Mouse (Mus musculus) thymus, adult 2 months (tissue): ENCODE measurements around the gene Aatf. TPM values are rescaled to one million over a fixed set of nuclear protein-coding genes. Genes with fewer than 3 reads are reported as not detected.

ENCODE experiments used
- DNase-seq: peaks from one replicate; pipeline ENCODE4 v3.0.0; 2021
- H3K27ac ChIP-seq: fragments of 200-500 bp; 2 replicates; pipeline ENCODE4 v1.5.1; 2012; ENCODE audit warnings: low read length, control low read depth; ENCODE audit not compliant: control insufficient read depth, insufficient read depth
- H3K27me3 ChIP-seq: fragments of 200-500 bp; 2 replicates; pipeline ENCODE4 v1.6.1; 2012; ENCODE audit warnings: mild to moderate bottlenecking, low read length, moderate library complexity, mixed read lengths; ENCODE audit not compliant: control insufficient read depth, insufficient read depth
- H3K36me3 ChIP-seq: fragments of 200-500 bp; 2 replicates; pipeline ENCODE4 v1.6.1; 2012; ENCODE audit warnings: mild to moderate bottlenecking, low read length, moderate library complexity; ENCODE audit not compliant: control insufficient read depth, insufficient read depth
- H3K4me1 ChIP-seq: fragments of 200-500 bp; replicated peaks from 2 replicates; pipeline ENCODE4 v1.6.1; 2012; ENCODE audit warnings: low read length; ENCODE audit not compliant: control insufficient read depth, insufficient read depth
- H3K4me3 ChIP-seq: fragments of 200-500 bp; 2 replicates; pipeline ENCODE4 v1.5.1; 2012; ENCODE audit warnings: mild to moderate bottlenecking, low read length, control low read depth, moderate library complexity; ENCODE audit not compliant: control insufficient read depth, insufficient read depth
- CTCF ChIP-seq: fragments of 200-500 bp; IDR thresholded peaks from 2 replicates; pipeline ENCODE4 v1.5.1; 2012; ENCODE audit warnings: mild to moderate bottlenecking, control low read depth, low read length, moderate library complexity, borderline replicate concordance; ENCODE audit not compliant: control insufficient read depth, poor library complexity, insufficient read depth; ENCODE audit errors: extremely low read depth
- POLR2A ChIP-seq: fragments of 200-500 bp; IDR thresholded peaks from 2 replicates; pipeline ENCODE4 v1.6.1; 2012; ENCODE audit warnings: mild to moderate bottlenecking, low read length, control low read depth, moderate library complexity; ENCODE audit not compliant: control insufficient read depth, poor library complexity, insufficient read depth; ENCODE audit errors: extremely low read depth
- WGBS: fragments of 180-500 bp; shearing (Covaris S2); methylation state at CpG from one replicate; pipeline ENCODE4 v1.1.7; 2018; 5-methylcytosine and 5-hydroxymethylcytosine counted together
- polyA plus RNA-seq: library from polyadenylated mRNA; depleted of rRNA; stranded (reverse); fragments of >200 nt; gene quantifications from 2 replicates; pipeline ENCODE4 v1.2.3, GENCODE M21; 2012; rRNA removed

Gene Aatf
- polyA plus RNA-seq = 5.6 and 6.9 TPM in 2 replicates

- TF ChIP-seq CTCF (peak; percentile 78; the same call in 1 of the 2 replicates), POLR2A (peak; percentile 67)
- H3K27me3 ChIP-seq = peaks cover 13% of the 10 kb centered on the region
- WGBS = under 1% methylated on average over 80 of the region's 80 CpGs
- no peaks in the 10 kb centered on the region for H3K4me1 ChIP-seq
- H3K36me3 ChIP-seq = peaks cover 4% of the 10 kb centered on the region; the same call in 1 of the 2 replicates
- H3K4me3 ChIP-seq = peak within 1 kb of the TSS; percentile 88
- H3K27ac ChIP-seq = no peak within 1 kb of the TSS
- peak; percentile 97 for DNase-seq
Measured at GRCm38 (mm10) chr11:84513171-84514116, at the start of gene Aatf. TSS of gene Aatf (minus strand) at chr11:84513522.

GRCm38 (mm10) chr11:84562758-84563347 is 49.5 kb upstream of the Aatf start:
- H3K36me3 ChIP-seq = no peaks in the 10 kb centered on the region
- no peak overlapping the region for H3K4me3 ChIP-seq
- 47% methylated on average over 9 of the region's 9 CpGs for WGBS
- TF ChIP-seq POLR2A = no peak
- 0 out of 2 replicates have a peak, but pooled peaks have one; percentile 7 for TF ChIP-seq CTCF
- no peak for DNase-seq
- H3K4me1 ChIP-seq = no peaks in the 10 kb centered on the region
- H3K27ac ChIP-seq = no peak overlapping the region
- H3K27me3 ChIP-seq = no peaks in the 10 kb centered on the region

- no peak for DNase-seq
Measured at GRCm38 (mm10) chr11:84561546-84561945, 48.2 kb upstream of the Aatf start.

GRCm38 (mm10) chr11:84553821-84554450 is 40.6 kb upstream of the Aatf start:
- Histone ChIP-seq H3K4me1 (no peaks in the 10 kb centered on the region), H3K4me3 (no peak overlapping the region), H3K27me3 (no peaks in the 10 kb centered on the region), H3K27ac (no peak overlapping the region), H3K36me3 (no peaks in the 10 kb centered on the region)
- no peak for TF ChIP-seq POLR2A
- TF ChIP-seq CTCF = no peak
- 92% methylated on average over 14 of the region's 14 CpGs for WGBS
- DNase-seq = no peak

More at GRCm38 (mm10) chr11:84561546-84561945, 48.2 kb upstream of the Aatf start:
- no peak for TF ChIP-seq CTCF
- H3K4me3 ChIP-seq = no peak overlapping the region
- H3K4me1 ChIP-seq = no peaks in the 10 kb centered on the region
- H3K36me3 ChIP-seq = no peaks in the 10 kb centered on the region
- no peaks in the 10 kb centered on the region for H3K27me3 ChIP-seq
- H3K27ac ChIP-seq = no peak overlapping the region
- WGBS = 79% methylated on average over 5 of the region's 5 CpGs

- no peak for TF ChIP-seq POLR2A
- no peak for TF ChIP-seq CTCF
- Histone ChIP-seq H3K4me3 (no peak overlapping the region), H3K36me3 (no peaks in the 10 kb centered on the region), H3K4me1 (no peaks in the 10 kb centered on the region), H3K27ac (no peak overlapping the region), H3K27me3 (no peaks in the 10 kb centered on the region)
- WGBS = 90% methylated on average over 4 of the region's 4 CpGs
- no peak for DNase-seq
Measured at GRCm38 (mm10) chr11:84551296-84551695, 38.0 kb upstream of the Aatf start.

GRCm38 (mm10) chr11:84549258-84549791 is 36.0 kb upstream of the Aatf start:
- Histone ChIP-seq H3K4me3 (no peak overlapping the region), H3K27ac (no peak overlapping the region), H3K4me1 (no peaks in the 10 kb centered on the region), H3K27me3 (no peaks in the 10 kb centered on the region), H3K36me3 (no peaks in the 10 kb centered on the region)
- no peak for DNase-seq
- 72% methylated on average over 6 of the region's 6 CpGs for WGBS
- TF ChIP-seq POLR2A = no peak
- no peak for TF ChIP-seq CTCF
